Mouse (Mus musculus): ENCODE measurements around the gene Cntnap1. TPM values are rescaled to one million over a fixed set of nuclear protein-coding genes. Genes with fewer than 3 reads are reported as not detected.
A peak's percentile ranks its signal among the peaks of the same experiment; 100 is the strongest.
"Not testable (repeated sequence)": the region's sequence is repeated elsewhere in the genome, so short reads cannot be mapped to it uniquely, and the experiment has no call there.

Gene Cntnap1
- total RNA-seq, 2 experiments from 2014 or later = 4.8 to 7.4 TPM

DNA sequence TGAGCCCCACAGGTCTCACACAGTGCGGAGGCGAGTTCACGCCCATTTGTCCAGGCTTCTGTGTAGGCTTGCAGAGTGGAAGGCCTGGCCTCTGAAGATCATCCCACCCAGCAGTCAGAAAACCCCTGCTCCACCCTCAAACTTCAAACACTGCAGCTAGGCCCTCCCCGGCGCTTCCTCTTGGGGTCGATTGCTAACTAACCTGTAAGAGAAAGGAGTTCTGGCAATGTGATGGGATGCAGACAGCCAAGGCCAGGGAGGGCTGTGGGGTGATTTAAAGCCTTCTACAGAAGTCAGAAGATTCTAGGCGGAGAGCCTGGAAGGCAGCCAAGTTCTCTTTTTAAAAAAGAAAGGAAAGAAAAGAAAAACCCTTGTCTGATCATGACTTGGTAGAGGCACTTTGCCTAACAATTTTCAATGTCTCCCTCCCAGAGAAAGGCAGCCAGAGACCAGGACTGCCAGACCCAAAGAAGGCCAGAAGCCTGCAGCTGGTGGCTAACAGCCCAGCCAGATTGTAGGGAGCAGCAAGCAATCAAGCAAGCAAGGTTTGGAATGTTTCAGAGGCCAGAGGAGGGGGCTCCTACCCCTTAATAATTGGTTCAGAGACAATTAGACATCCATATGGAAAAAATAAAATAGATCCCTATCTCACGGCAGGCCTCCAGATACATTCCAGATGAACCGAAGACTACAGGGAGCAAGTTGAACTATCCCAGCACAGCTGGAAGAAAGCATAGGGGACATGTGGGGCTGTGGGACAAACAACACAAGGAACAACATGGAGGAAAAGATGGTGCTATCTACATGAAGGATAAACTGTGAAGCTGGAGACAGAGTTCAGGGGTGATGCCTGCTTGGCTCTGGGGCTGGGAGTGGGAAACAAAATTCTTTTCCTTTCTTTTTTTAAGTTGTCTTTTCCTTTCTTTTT is 20.9 kb upstream of the Cntnap1 start:
- DNase-seq = no peak
- intact Hi-C loops (cut with DNase I) = no loop called here

DNA sequence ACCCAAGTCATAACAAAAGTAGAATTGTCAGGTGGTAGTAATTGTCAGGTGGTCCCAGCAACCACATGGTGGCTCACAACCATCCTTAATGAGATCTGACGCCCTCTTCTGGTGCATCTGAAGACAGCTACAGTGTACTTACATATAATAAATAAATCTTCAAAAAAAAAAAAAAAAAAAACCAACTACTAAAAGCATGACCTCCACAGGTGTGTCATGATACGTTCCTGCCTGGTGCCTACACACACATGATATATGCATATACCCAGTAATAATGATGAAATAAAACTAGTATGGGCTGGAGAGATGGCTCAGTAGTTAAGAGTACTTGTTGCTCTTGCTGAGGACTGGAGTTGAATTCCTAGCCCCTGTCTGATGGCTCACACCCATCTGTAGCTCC is 19.3 kb upstream of the Cntnap1 start:
- intact Hi-C loops (cut with DNase I) = no loop called here
- DNase-seq = no peak

DNA sequence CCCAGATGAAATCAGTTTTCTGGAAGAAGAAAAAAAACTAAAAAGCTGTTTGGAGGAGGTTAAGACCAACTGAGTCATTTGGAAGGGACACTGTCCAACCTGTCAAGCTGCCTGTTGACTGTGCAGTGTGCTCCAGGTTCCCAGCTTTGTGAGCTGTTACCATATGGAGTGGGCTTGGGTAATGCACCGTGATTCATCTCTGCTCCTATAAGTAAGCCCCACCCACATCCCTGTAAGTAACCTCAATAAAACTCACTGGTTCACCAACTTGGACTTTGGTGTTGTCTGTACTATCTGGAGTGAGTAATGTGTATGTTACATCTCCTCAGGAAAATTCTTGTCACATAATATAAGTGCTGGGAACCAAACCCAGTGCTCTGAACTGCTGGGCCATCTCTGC is 17.5 kb upstream of the Cntnap1 start:
- DNase-seq = no peak
- intact Hi-C loops (cut with DNase I) = no loop called here

DNA sequence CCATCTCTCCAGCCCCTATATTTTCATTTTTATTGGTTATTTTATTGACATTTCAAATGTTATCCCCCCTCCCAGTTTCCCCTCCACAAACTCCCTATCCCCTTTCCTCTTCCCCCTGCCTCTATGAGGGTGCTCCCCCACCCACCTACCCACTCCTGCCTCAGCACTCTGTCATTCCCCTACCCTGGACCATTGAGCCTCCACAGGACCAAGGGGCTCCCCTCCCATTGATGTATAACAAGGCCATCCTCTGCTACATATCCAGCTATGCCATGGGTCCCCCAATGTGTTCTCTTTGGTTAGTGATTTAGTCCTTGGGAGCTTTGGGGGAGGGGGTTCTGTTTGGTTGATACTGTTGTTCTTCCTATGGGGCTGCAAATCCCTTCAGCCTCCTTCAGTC is 15.7 kb upstream of the Cntnap1 start:
- DNase-seq = no peak
- intact Hi-C loops (cut with DNase I) = no loop called here

DNA sequence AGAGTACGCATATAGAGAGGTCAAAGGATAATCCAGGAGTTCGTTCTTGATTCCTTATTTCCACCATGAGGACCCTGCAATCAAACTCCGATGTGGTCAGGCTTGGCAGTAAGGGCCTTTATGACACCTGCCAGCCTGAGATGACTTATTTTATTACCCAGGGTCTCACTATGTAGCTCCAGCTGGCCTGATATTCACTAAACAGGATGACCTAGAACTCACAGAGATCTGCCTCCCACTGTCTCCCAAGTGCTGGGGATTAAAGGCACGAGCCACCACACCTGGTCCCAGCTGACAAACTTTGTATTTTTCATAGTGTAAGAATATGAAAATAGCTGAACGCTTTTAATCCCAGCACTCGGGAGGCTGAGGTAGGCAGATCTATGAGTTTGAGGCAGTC is 15.2 kb upstream of the Cntnap1 start:
- DNase-seq = no peak

DNA sequence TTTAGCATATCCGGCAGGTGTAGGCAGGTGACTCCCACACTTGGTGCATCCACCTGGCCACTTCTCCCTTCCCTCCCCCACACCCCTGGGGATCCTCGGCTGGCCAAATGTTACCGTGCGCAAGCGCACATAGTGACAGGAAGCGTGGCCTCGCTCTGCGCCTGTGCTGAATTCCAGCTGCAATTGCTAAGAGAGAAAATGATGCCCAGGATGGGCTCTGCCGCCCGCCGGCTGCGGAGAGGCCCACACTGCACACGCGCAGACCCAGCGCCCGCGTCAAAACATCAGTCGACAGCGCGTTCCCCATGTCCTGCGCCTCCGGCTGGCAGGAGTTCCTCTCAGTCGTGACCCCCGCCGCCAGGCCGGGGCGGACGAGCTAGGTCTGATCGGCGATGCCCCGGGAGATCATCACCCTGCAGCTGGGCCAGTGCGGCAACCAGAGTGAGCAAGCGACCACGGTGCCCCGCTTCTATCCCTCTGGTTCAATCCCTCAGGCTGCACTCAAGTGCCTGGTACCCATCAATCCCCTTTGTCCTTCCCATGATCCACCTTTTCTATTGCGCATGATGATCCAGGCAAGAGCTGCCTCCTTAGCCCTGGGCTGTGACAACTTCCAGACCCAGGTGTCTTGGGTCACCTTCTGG is 14.5 kb upstream of the Cntnap1 start, which contains the start of gene Tubg2:
TSS of gene Tubg2 (plus strand) at position 180 of the 644 bp plus-strand sequence.
- intact Hi-C loops (cut with DNase I) = no loop called here
- DNase-seq = peak; percentile 65

More for the DNA sequence above, 15.2 kb upstream of the Cntnap1 start:
- intact Hi-C loops (cut with DNase I) = no loop called here

DNA sequence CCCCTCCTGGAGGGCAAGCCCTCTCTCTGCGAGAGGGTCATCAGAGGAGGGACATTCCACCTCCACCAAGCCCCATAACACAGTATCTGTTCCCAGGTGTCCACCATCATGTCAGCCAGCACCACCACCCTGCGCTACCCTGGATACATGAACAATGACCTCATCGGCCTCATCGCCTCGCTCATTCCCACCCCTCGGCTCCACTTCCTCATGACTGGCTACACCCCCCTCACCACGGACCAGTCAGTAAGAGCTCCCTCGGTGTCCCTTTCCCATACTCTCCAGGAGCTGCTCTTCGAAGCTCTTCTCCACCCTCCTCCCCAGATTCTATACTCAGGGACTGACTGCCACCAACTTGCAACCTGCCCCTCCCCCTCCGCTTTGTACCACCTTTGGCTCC is 10.2 kb upstream of the Cntnap1 start:
- DNase-seq; intact Hi-C loops (cut with DNase I): not testable (repeated sequence)

DNA sequence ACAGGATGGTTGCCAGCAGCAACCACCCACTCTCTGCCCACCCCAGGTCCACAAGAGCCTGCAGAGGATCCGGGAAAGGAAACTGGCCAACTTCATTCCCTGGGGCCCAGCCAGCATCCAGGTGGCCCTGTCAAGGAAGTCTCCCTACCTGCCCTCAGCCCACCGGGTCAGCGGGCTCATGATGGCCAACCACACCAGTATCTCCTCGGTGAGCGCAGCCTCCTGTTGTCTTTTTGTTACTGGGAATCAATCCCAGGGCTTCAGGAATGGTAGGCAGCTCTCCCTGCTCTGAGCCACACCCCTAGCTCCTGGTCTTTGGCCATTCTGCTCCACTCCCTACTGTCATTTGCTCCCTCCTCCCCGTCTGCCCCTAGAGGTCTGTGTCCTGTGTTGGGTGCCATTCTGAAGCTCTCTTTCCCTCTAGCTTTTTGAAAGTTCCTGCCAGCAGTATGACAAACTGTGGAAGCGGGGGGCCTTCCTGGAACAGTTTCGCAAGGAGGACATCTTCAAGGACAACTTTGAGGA is 9.3 kb upstream of the Cntnap1 start:
- intact Hi-C loops (cut with DNase I); DNase-seq: not testable (repeated sequence)

DNA sequence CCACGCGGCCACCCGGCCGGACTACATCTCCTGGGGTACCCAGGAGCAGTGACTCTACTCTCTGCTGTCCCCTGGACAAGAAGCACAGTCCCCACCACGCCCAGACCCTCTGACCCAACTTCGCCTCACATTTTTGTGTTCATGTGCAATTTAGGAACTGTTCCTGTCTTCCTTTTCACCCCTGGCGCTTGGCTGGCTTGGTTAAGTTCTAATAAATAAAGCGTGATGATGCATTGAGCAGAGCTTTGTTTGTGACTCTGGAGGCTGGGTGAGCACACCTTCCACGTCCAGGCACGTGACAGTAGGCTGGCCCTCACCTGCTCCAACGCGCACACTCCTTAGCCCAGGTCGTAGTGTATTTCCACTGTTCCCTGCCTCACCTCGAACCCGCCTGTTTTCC is 8.8 kb upstream of the Cntnap1 start:
- DNase-seq = no peak
- intact Hi-C loops (cut with DNase I) = no loop called here

DNA sequence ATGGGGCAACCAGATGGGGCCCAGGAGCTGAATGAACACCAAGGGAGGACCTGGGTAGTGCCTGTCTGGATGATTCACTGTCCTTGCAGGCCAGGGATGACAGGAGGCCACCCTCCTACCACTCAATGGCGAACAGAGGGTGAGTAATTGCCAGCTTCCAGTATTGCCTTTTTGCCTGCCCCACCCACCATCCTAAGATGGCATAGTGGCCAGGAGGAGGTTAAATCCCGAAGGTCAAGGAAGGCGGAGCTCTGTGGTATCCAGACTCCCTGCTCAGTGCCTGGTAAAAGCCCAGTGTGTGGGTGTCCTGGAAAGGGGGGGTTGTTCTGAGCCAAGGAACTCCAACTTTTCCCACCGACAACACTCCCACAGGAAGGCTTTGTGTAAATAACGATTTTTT is 8.0 kb upstream of the Cntnap1 start:
- intact Hi-C loops (cut with DNase I) = no loop called here
- no peak for DNase-seq

DNA sequence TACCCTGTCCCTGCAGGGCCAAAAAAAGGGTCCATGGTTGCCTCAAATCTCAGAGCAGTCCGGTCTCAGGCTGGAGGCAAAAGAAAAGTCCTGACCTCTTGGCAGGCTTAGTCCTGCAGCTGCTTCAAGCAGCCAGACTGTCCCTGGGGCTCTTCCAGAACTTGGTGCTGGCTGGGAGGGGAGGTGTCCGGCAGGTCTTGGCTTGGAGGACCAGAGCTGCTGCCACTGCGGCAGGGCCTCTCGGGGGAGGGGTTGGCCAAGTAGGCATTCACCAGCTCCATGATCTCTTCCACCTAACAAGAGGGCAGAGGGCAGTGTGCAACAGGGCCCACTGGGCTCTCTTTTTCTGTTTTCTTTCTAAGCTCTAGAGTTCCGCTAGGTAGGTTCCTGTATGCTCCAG is 7.6 kb upstream of the Cntnap1 start:
- intact Hi-C loops (cut with DNase I) = no loop called here

DNA sequence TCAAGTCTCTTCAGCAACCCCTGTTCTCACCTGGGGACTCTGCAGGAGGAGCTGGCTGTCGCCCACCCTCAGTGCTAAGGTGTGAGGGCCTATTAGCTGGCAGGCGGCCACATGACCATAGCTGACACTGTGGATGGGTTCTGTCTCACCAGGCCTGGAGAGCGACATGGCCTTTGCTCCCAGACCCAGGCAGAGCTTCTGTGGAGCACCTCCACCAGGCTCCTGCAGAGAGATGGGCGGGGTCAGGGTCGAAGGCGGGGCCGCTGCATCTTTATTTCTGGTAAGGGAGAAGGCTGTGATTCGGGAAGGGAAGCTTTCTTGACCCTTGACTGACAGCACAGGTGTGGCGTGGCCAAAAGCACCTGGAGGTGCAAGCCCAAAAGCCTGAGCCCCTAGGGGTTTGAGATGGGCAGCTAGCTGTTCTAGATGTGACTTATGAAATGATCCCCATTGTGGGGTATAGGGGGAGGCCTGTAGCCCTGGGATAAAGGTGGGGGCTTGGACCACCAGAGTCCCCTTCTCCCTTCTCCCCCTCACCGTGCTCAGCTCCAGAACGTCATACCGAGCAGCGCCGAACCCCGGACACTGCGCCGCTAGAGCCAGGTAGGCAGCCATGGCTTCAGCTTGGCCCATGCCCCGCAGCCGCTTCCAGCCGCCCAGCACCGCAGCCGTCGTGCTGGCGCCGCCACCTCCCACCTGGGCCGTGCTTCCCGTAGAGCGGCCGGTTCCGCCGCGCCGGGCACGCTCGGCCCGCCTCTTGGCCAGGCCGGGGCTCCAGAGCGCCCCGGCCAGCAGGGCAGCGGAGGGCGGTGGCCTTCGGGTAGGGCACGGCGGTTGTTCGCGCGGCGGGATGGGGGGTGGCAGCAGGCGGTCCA is 6.6 kb upstream of the Cntnap1 start:
- DNase-seq = no peak

More for the DNA sequence above, 7.6 kb upstream of the Cntnap1 start:
- DNase-seq = peak; percentile 57

DNA sequence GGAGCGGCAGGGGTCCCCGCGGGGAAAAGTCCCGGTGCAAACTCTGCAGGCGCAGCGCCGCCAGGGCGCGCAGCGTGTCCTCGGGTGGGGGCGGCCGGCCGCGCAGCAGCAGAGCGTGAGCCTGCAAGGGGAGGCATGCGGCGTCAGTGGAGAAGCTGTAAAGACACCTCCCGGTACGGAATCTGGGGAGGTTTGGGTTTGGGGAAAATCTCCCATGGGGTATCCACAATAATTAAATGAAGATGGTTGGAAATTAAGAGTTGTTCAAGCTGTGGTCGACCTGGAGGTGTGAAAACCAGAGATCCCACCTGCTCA is 6.0 kb upstream of the Cntnap1 start:
- intact Hi-C loops (cut with DNase I) = no loop called here
- no peak for DNase-seq

More for the DNA sequence above, 6.6 kb upstream of the Cntnap1 start:
- intact Hi-C loops (cut with DNase I) = no loop called here

DNA sequence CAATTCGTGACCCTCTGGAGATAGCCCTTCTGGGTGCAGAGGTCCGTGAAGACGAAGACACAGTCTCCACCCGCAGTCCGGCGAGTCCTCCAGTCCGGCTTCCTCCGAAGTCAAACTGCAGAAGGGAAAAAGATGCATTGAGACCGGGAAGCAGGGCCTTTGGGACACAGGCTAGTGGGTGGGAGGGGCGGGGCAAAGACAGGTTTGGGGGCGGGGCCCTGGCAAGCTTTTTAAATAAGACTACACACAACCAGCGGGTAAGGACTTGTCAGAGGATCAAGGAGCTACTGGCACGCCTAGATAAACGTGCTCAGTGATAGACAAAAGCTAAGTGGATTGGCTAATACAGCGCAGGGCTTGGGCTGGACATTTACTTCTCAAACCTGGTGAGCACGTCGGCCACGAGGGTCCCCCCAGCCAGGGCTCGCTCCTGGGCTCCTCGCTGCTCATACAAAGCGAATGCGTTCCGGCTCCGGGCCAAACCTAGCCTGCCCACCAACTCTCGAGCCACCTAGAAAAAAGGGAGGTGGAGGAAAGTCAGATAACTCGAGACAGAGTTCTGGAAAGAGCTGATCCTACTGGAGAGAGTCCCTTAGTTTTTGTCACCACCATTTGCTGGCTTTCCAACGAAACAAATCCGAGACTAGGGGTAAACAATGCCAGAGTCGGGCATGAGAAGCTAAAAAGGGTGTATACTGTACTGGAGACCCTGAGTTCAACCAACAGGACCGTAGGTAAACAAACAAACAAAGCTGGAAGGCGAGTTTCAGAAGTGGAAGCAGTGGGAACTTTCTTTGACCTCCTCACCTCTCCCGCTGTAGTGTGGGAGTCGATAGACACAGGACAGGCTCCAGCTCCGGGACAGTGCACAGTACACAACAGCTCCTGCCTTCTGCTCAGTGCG is 5.4 kb upstream of the Cntnap1 start:
- intact Hi-C loops (cut with DNase I) = no loop called here
- no peak for DNase-seq

DNA sequence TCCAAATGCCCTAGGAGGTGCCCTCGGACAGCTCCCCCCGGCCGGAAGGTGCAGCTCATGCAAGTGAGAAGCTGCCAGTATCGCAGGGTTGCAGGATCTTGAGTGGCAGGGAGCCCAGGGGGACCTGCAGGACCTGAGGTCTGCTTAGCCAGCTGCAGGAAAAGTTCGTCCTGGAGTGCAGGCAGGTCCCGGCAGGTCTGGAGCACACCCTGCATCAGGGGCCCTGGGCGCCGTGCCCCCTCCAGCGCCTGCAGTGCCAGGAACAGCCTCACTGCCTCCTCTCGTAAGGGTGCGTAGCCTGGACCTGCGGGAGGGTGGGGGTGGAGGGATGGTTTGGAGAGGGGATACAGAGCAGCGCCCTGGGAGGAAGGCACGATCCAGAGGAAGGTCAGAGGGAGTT is 4.0 kb upstream of the Cntnap1 start:
- intact Hi-C loops (cut with DNase I) = no loop called here
- DNase-seq = no peak

DNA sequence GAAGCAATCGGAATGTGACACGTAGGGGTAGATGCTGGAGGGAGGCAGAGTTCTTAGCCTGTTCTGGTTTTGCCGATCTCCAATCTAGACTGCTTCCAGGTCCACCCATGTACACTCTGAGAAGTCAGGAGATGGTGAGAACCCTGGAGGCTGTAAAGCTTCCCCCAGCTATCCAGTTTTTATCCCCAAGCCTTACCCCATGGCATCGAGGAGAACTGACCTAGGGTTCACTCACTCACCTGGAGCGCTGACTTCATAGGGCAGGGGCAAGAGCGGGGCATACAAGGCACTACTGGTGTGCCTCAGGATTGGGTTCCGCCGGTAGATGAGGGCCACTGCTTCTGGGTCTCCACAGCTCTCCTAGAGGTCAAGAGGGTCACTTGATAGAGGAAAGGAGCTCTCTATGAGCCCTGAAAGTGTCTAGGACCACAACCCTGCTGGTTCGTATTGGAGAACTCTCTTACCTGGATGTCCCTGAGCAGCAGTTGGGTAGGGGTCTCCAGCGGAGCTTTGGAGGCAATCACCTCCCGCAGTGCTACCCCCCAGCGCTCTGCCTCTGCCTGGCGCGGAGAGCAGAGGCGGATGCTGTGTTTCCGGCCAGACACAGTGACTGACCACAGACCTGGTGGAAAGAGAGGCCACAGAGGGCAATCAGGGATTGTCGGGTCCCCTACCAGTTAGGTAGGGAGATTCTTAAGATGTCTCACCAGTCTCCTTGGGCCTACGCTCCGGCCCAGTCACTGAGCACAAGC is 2.9 kb upstream of the Cntnap1 start:
- intact Hi-C loops (cut with DNase I) = no loop called here
- no peak for DNase-seq

DNA sequence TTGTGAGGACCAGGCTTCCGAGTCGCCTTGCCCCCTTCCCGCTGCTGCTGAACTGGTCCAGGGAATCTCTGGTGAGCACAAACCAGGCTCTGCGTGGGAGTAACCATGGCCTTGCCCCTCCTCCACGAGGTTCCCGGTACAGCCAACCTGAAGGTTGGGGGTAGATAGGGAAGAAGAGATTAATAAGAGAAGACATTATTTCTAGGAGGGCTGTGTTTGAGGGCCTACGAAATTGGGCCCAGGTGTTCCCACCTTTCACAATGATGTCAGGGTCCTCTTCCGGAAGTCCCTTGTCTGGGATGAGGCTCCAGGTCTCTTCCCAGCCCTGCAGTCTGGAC is 2.4 kb upstream of the Cntnap1 start:
- no peak for DNase-seq
- intact Hi-C loops (cut with DNase I) = no loop called here

DNA sequence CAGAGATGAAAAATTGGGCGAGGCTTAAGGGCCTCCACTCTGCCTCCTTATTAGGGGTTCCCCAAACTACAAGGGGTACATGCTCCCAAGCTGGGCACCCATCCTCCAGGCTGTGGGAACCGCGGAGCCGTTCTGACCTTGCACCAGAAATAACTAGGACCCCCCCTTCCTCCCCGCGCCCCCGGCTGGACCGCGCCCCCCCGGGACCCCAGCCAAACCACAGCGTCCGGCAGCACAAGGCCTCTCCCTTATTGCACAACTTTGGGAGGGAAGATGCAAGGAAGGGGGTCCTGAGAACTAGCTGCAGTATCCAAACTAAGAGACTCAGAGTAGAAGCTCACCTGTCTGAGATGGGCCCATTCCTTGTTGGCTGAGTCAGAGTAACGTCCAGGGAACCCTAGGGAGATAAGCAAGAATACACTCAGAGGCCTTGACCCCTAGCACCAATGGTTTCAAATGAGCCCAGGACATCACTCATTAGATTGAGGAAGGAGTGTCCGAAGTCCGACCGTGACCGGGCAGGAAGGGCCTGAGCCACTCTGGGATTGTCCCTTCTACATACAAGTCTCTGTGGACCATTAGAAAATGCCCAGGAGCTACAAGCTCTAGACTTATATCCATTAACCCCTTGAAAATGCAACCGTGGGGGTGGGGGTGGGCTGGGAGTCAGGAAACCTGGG is 1.9 kb upstream of the Cntnap1 start:
- DNase-seq = no peak
- intact Hi-C loops (cut with DNase I) = no loop called here
